Mouse (Mus musculus): ENCODE data around the gene Man2a2.

Man2a2 gene

DNA sequence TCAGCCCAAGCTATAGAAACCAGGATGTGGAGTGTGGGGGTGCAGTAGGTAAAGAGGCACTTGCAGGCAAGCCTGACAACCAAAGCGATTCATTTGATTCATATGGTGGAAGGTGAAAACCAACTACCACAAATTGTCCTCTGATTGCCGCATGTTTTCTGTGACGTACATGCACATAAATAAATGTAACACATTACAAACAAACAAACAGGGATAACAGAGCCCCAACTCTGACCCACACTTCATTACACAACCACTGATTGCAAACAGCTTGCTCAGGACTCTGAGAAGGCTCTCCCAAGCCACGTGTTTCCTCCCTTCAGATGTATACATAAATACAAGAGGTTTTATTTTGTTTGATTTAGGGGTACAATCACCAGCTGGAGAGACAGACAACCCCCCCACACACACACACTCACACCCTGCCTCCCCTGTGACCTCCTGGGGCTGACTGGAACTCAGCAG, 1.2 kb downstream of the Man2a2 start:
- DNase-seq (ENCODE audit: low spot score), result peak; percentile 22

GRCm38 (mm10) chr7:80369461-80369860, 1.7 kb downstream of the Man2a2 start:
- DNase-seq (ENCODE audit: low spot score), result peak; percentile 8

DNA sequence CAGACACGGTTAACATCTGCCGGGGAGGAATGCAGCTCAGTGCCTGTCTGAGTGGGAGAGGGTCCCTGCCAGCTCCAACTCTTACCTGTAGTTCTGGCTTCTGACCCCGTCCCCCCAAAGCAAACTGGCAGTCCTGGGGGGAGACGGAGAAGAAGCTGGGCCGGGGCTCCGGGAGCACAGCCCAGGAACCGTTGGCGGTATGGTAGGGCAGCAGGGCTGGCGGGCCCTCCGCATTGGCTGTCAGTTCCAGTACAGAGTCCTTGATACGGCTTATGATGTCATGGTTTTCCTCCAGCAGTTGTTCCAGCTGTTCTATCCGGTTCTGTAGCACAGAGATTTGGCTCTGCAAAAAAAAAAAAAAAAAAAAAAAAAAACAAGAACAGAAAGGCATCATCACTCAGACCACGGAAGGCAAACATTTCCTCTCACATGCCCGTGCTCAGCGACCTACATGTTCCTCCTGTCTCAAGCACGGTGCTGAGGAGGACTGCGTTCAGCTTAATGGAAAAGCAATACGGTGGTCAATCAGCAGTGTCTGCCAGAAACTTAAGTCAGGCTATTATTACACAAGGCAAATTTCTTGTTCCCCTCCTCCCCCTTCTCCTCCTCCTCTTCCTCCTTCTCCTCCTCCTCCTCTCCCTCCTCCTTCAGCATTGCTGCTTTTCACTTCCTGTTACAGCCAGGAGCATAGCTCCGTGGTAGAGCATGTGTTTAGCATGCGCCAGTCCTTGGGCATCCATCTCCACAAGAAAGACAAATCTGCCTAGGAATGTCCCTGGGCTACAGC, 2.3 kb downstream of the Man2a2 start:
- DNase-seq (ENCODE audit: low spot score), result peak; percentile 45

DNA sequence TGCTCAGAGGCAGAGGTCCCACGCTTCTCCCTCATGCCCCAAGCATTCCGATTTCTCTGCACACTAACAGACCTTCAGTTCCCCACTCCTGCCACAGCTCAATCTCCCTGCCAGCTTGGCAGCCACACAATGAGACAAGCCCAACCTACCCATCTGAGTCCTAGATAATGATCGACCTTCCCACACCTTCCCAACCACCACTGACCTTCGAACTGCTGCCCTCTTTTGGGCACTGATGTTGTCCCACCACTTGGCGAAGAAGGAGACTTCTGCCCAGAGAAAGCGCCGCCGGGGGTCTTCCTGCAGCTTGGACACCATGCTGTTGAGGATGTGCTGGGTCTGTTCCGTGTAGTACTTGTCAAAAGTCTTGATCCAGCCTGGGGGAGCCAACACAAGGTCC, 3.2 kb downstream of the Man2a2 start:
- no peak for DNase-seq (ENCODE audit: low spot score)

GRCm38 (mm10) chr7:80367232-80367631, 3.9 kb downstream of the Man2a2 start:
- DNase-seq (ENCODE audit: low spot score), result no peak

- no peak for DNase-seq (ENCODE audit: low spot score)
These were observed 5.4 kb downstream of the Man2a2 start for GRCm38 (mm10) chr7:80365759-80366158.

DNA sequence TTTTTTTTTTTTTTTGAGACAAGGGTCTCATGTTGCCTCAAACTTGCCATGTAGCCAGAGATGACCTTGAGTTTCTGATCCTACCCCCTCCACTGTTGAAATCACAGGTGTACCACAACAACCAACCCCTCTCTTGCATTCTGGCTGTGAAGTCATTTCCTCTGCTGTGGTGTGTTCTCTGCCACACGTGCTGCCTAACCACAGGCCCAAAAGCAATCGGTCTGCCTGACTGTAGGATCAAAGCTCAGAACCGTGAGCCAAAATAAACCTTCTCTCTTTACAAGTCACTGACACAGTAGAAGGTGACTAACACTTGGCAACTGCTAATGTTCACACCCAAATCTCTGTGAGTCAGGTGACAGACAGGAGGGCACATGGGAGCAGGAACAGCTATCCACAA, 10.7 kb downstream of the Man2a2 start:
- DNase-seq (ENCODE audit: low spot score), result no peak

GRCm38 (mm10) chr7:80358039-80358438, 13.1 kb downstream of the Man2a2 start:
- DNase-seq (ENCODE audit: low spot score), result no peak

- no peak for DNase-seq (ENCODE audit: low spot score)
These were observed 14.0 kb downstream of the Man2a2 start for GRCm38 (mm10) chr7:80357156-80357555.

- no peak for DNase-seq (ENCODE audit: low spot score)
These were observed 14.8 kb downstream of the Man2a2 start for GRCm38 (mm10) chr7:80356351-80356750.

DNA sequence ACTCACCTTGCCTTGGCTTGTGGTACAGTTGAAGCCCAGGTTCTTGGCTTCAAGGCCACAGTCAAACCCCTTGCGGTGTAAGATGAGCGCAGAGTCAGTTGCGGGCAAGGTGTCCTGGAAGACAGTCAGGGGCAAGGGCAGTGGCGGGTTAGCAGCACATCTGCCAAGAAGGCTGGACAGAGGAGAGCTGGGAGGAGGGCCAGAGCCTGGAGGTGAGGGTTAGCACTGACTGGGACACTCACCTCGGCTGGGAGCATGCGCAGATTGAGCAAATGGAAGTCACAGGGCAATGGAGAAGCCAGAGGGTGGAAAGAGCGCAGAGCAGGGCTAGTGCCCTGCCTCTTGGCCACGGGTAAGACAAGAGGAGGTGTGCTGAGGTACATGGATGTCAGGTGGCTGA, 18.3 kb downstream of the Man2a2 start:
- no peak for DNase-seq (ENCODE audit: low spot score)

DNA sequence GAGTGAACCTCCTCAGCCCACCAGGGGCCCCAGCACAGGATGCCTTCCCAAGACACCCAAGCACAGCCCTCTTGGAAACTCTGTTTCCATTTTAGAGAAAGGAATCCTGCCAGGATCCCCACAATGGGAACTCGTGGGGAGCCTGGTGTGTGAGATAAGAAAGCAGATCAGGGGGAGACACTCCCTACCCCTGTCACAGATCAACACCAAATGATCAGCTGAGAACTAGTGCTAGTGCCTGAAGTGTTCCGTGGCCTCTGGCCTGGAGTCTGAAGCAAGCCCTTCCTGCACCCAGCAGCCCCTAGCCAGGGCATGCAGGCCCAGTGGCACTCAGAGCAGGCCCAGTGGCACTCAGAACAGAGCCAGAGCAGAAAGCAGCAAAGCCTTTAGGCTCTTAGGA, 20.4 kb downstream of the Man2a2 start:
- no peak for DNase-seq (ENCODE audit: low spot score)

DNA sequence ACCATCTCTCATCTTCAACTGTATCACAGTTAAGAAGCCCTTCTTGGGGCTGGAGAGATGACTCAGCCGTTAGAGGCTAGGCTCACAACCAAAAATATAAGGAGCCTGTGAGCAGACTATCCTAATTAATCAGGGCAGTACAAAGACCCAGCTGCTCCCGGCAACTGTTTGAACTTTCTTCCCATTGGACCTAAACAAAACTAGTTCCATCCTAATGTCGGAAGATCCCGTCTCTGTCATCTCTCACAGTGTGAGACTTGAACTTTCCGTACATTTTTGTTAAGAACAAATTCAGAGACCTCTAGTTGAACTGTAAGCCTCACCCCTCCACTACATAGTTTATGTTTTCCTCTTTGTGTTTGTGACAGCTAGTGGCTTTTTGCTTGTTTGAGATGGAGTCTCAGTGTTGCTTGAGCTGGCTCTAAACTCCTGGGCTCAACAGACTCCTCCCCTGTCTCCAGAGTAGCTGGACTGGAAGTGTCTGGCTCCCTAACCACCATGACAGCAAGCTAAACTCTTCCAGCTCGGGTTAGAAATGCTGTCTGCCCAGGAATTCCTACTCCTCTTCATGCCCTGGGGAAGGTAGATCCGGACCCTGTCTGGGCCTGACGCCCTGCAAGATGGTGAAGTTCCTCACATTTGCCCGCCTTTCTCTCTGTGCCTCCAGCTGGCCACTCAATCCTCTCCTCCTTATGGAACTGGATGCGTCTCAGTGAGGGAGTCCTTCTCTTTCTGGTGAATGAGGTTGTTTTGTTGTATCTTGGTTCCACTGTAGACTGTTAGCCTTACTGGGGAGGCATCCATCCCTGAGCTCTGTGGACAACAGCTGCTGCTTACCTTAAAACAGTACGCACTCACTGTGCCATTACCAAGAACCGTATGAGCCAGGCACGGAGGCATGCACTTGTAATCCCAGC, 23.2 kb downstream of the Man2a2 start:
- no peak for DNase-seq (ENCODE audit: low spot score)

DNA sequence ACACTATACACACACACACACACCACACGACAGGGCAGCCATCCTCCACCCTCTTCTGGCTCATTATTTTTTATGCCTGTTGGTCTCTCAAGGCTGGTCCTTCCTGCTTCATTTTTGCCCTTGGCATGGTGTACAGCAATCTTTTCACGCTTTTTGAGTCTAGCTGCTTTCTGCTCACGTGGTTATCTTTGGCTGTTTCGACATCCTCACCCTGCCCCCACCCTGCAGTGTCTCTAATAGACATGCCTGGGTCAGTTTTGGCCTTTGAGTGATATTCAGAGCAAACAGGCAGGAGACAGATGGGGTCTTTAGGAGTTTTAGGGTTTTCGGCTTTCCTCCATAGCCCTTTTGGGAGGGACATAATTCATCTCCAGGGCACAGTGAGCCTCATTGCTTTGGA, 24.3 kb downstream of the Man2a2 start:
- DNase-seq (ENCODE audit: low spot score), result no peak

DNA sequence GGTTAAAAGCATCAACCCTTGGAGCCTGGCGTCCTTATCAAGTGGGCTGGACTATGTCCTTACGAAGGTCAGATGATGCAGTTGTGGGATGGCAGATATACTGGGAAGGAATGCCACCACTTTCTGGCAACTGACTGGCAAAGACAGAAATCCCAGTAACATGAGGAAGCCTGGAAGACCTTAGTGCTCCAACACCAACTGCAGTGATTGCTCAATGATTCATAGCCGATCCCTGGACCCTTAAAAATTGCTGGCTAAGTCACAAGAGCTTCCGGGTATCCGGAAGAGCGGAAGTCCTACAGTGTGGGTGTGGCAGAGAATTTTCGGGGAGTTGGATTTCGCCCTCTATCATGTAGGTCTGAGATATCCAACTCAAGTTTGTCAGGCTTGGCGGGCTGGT, 25.0 kb downstream of the Man2a2 start:
- no peak for DNase-seq (ENCODE audit: low spot score)

- no peak for DNase-seq (ENCODE audit: low spot score)
These were observed 27.7 kb downstream of the Man2a2 start for GRCm38 (mm10) chr7:80343270-80344018.

GRCm38 (mm10) chr7:80342858-80343257, 28.3 kb downstream of the Man2a2 start, which contains the start of gene Hddc3:
Hddc3 (plus strand) TSS chr7:80343104.
- peak; percentile 94 for DNase-seq (ENCODE audit: low spot score)

- no peak for DNase-seq (ENCODE audit: low spot score)
These were observed 29.4 kb downstream of the Man2a2 start for GRCm38 (mm10) chr7:80341793-80342192.

- DNase-seq (ENCODE audit: low spot score), result peak; percentile 78
These were observed 30.4 kb downstream of the Man2a2 start, which contains the start of gene Unc45a for GRCm38 (mm10) chr7:80340793-80341192. Unc45a (minus strand) TSS chr7:80341005.

DNA sequence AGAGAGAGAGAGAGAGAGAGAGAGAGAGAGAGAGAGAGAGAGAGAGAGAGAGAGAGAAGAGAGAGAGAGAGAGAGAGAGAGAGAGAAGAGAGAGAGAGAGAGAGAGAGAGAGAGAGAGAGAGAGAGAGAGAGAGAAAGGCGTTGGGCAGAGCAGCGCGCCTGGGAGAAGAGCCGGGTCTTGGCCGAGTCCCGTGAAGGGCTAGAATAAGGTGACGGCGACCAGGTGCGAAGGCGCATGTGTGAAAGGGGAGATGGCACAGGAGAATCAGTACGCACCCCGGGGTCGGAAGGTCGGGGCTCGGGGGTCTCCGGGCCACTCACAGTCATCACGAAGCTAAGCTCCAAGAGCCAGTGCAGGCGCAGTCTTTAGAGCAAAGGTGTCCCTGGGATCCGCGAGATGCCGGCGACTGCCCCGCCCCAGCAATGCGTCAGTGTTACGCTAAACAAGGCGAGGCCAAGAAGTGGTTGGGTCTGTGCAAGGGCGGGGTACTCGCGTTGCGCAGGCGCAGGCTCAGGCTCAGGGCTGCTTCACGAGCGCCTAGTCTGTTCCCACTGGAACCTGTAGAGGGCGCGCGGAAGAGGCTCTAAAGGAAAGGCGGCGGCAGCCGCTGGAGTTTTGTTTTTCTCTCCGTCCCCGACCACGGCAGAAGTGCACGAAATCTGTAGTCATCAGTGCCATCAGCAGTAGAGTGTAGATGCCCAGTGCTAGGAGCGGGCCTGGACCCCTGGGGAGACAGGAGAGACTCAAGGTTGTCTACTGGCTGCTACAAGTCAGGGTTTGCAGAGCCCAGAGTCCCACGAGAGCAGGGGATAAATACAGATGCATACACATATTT, 31.2 kb downstream of the Man2a2 start:
- peak; percentile 98 for DNase-seq (ENCODE audit: low spot score)

GRCm38 (mm10) chr7:80339371-80339770, 31.8 kb downstream of the Man2a2 start:
- DNase-seq (ENCODE audit: low spot score), result peak; percentile 18

All from T-cell, adult 2 months (primary cell).